Mouse (Mus musculus): ENCODE results near the gene Adad1. TPM values are rescaled to one million over a fixed set of nuclear protein-coding genes. Genes with fewer than 3 reads are reported as not detected.

Adad1 gene
- polyA plus RNA-seq (2015; fragmentation: Nextera tagmentation; extraction: Ambion mirVana), result 0.20 and 0.71 TPM in 2 replicates

GRCm38 (mm10) chr3:37063406-37063805 lies at the start of gene Adad1:
Adad1 (plus strand) TSS chr3:37063527.
- 48% methylated on average over 39 of the region's 39 CpGs for WGBS
- no peak for ATAC-seq (ENCODE audit: insufficient read depth, low FRiP score)

GRCm38 (mm10) chr3:37037979-37038378 lies 25.3 kb upstream of the Adad1 start:
- H3K4me1 ChIP-seq (ENCODE audit: control insufficient read depth, insufficient read depth, low read length), result no peaks in the 10 kb centered on the region
- H3K36me3 ChIP-seq (ENCODE audit: control insufficient read depth, insufficient read depth, low read length), result peaks cover 4% of the 10 kb centered on the region; the same call in 1 of the 2 replicates
- H3K4me2 ChIP-seq (ENCODE audit: low read depth, low read length), result no peak overlapping the region
- H3K4me3 ChIP-seq (replicated peaks; ENCODE audit: low read length), result no peak overlapping the region
- no peaks in the 10 kb centered on the region for H3K27me3 ChIP-seq (ENCODE audit: control insufficient read depth, insufficient read depth, low read length)
- WGBS, result 84% methylated on average over 2 of the region's 2 CpGs
- H3K9ac ChIP-seq (ENCODE audit: low read length), result no peak overlapping the region
- ATAC-seq (ENCODE audit: insufficient read depth, low FRiP score), result no peak
- H3K27ac ChIP-seq (ENCODE audit: low read length), result no peak overlapping the region
- no peaks in the 10 kb centered on the region for H3K9me3 ChIP-seq (replicated peaks; ENCODE audit: control insufficient read depth, low read length)

More at GRCm38 (mm10) chr3:37063406-37063805, at the start of gene Adad1:
- Histone ChIP-seq H3K4me2 (ENCODE audit: low read depth, low read length) (peak within 1 kb of the TSS; percentile 47), H3K9ac (ENCODE audit: low read length) (0 out of 2 replicates have a peak within 1 kb of the TSS, but pooled peaks have one; percentile 26), H3K27me3 (ENCODE audit: control insufficient read depth, insufficient read depth, low read length) (no peaks in the 10 kb centered on the region), H3K4me3 (replicated peaks; ENCODE audit: low read length) (peak within 1 kb of the TSS; percentile 30), H3K4me1 (ENCODE audit: control insufficient read depth, insufficient read depth, low read length) (no peaks in the 10 kb centered on the region), H3K9me3 (replicated peaks; ENCODE audit: control insufficient read depth, low read length) (0 out of 2 replicates have a peak, but pooled peaks cover 2% of the 10 kb centered on the region), H3K36me3 (ENCODE audit: control insufficient read depth, insufficient read depth, low read length) (no peaks in the 10 kb centered on the region), H3K27ac (ENCODE audit: low read length) (no peak within 1 kb of the TSS)

- Histone ChIP-seq H3K4me1 (ENCODE audit: control insufficient read depth, insufficient read depth, low read length) (no peaks in the 10 kb centered on the region), H3K36me3 (ENCODE audit: control insufficient read depth, insufficient read depth, low read length) (peaks cover 8% of the 10 kb centered on the region; the same call in 1 of the 2 replicates), H3K27ac (ENCODE audit: low read length) (no peak overlapping the region), H3K9ac (ENCODE audit: low read length) (no peak overlapping the region), H3K27me3 (ENCODE audit: control insufficient read depth, insufficient read depth, low read length) (no peaks in the 10 kb centered on the region), H3K9me3 (replicated peaks; ENCODE audit: control insufficient read depth, low read length) (no peaks in the 10 kb centered on the region), H3K4me3 (replicated peaks; ENCODE audit: low read length) (no peak overlapping the region), H3K4me2 (ENCODE audit: low read depth, low read length) (no peak overlapping the region)
- no peak for ATAC-seq (ENCODE audit: insufficient read depth, low FRiP score)
Observed at GRCm38 (mm10) chr3:37039811-37040210, 23.5 kb upstream of the Adad1 start.

GRCm38 (mm10) chr3:37051491-37051890 lies 11.8 kb upstream of the Adad1 start:
- no peak overlapping the region for H3K4me2 ChIP-seq (ENCODE audit: low read depth, low read length)
- no peaks in the 10 kb centered on the region for H3K4me1 ChIP-seq (ENCODE audit: control insufficient read depth, insufficient read depth, low read length)
- no peak for ATAC-seq (ENCODE audit: insufficient read depth, low FRiP score)
- no peaks in the 10 kb centered on the region for H3K9me3 ChIP-seq (replicated peaks; ENCODE audit: control insufficient read depth, low read length)
- no peak overlapping the region for H3K27ac ChIP-seq (ENCODE audit: low read length)
- H3K9ac ChIP-seq (ENCODE audit: low read length), result no peak overlapping the region
- H3K36me3 ChIP-seq (ENCODE audit: control insufficient read depth, insufficient read depth, low read length), result peaks cover 13% of the 10 kb centered on the region
- no peaks in the 10 kb centered on the region for H3K27me3 ChIP-seq (ENCODE audit: control insufficient read depth, insufficient read depth, low read length)
- no peak overlapping the region for H3K4me3 ChIP-seq (replicated peaks; ENCODE audit: low read length)
- 87% methylated on average over 1 of the region's 1 CpGs for WGBS

DNA sequence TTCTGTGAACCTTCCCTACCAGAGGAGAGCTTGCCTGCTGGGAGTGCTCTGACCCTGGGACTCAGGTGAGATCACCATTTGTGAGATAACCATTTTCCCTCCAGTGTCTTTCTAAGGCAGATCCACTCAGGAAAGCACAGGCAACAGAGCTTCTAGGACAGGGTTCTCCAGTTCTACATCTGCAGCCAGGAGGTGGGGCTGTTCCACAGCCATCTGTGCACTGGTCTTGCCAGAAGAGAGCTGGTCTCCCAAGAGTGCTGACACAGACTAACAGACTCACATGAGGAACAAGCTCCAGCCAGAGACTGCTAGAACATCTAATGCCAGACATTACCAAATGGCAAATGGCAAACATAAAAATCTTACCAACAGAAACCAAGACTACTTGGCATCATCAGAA lies 9.9 kb downstream of the Adad1 start:
- Histone ChIP-seq H3K4me3 (replicated peaks; ENCODE audit: low read length) (no peak overlapping the region), H3K36me3 (ENCODE audit: control insufficient read depth, insufficient read depth, low read length) (no peaks in the 10 kb centered on the region), H3K4me1 (ENCODE audit: control insufficient read depth, insufficient read depth, low read length) (no peaks in the 10 kb centered on the region), H3K27ac (ENCODE audit: low read length) (no peak overlapping the region), H3K9ac (ENCODE audit: low read length) (no peak overlapping the region), H3K27me3 (ENCODE audit: control insufficient read depth, insufficient read depth, low read length) (no peaks in the 10 kb centered on the region), H3K4me2 (ENCODE audit: low read depth, low read length) (no peak overlapping the region), H3K9me3 (replicated peaks; ENCODE audit: control insufficient read depth, low read length) (peaks cover 4% of the 10 kb centered on the region; the same call in 1 of the 2 replicates)
- no peak for ATAC-seq (ENCODE audit: insufficient read depth, low FRiP score)

- Histone ChIP-seq H3K4me1 (ENCODE audit: control insufficient read depth, insufficient read depth, low read length) (no peaks in the 10 kb centered on the region), H3K4me2 (ENCODE audit: low read depth, low read length) (no peak overlapping the region), H3K9me3 (replicated peaks; ENCODE audit: control insufficient read depth, low read length) (no peaks in the 10 kb centered on the region), H3K27me3 (ENCODE audit: control insufficient read depth, insufficient read depth, low read length) (no peaks in the 10 kb centered on the region), H3K36me3 (ENCODE audit: control insufficient read depth, insufficient read depth, low read length) (no peaks in the 10 kb centered on the region), H3K27ac (ENCODE audit: low read length) (no peak overlapping the region), H3K4me3 (replicated peaks; ENCODE audit: low read length) (no peak overlapping the region), H3K9ac (ENCODE audit: low read length) (no peak overlapping the region)
- ATAC-seq (ENCODE audit: insufficient read depth, low FRiP score), result no peak
- 52% methylated on average over 4 of the region's 4 CpGs for WGBS
Observed at GRCm38 (mm10) chr3:37084860-37085259, 21.5 kb downstream of the Adad1 start.

DNA sequence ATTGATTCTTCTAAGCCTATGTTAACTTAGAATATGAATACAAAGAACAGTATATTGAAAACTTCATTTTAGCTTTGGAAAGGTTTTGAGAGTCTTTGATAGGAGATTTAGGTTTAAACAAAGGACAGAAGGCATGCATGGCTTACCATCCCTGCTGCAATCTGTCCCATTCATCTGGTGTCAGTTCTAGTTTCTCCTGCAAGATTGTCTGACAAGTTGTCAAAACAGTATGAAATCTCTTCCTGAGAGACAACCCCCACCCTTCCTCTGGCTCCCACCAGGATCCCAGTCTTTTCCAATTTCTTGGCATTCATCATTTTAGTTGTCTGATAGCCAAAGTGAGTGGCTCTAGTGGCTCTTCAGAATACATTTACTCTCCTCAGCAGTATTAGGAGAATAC lies 27.4 kb downstream of the Adad1 start:
- no peak overlapping the region for H3K9ac ChIP-seq (ENCODE audit: low read length)
- no peak overlapping the region for H3K4me2 ChIP-seq (ENCODE audit: low read depth, low read length)
- no peaks in the 10 kb centered on the region for H3K27me3 ChIP-seq (ENCODE audit: control insufficient read depth, insufficient read depth, low read length)
- no peaks in the 10 kb centered on the region for H3K9me3 ChIP-seq (replicated peaks; ENCODE audit: control insufficient read depth, low read length)
- ATAC-seq (ENCODE audit: insufficient read depth, low FRiP score), result no peak
- no peak overlapping the region for H3K27ac ChIP-seq (ENCODE audit: low read length)
- H3K4me3 ChIP-seq (replicated peaks; ENCODE audit: low read length), result no peak overlapping the region
- H3K4me1 ChIP-seq (ENCODE audit: control insufficient read depth, insufficient read depth, low read length), result no peaks in the 10 kb centered on the region
- H3K36me3 ChIP-seq (ENCODE audit: control insufficient read depth, insufficient read depth, low read length), result no peaks in the 10 kb centered on the region

DNA sequence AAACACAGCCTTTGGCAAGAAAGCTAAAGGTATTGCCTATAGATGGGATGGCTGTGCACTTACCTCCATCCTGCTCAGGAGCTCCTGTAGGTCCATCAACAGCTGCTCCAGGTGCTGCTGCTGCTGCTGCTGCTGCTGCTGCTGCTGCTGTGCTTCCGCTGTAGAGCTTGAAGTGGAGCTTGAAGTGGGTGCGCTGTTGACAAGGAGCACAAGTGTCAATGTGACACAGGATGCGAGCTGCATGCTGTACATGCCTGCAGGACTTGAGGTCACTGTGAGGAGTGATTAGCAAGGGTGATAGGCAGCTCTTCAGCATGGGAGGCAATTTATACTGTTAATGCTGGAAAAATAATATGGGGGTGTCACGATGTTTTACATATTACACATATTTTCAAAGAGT lies 62.3 kb downstream of the Adad1 start, which contains the start of gene Il2:
TSS of gene Il2 (minus strand) at position 305 of the 400 bp plus-strand sequence.
- Histone ChIP-seq H3K4me3 (replicated peaks; ENCODE audit: low read length) (no peak within 1 kb of the TSS), H3K36me3 (ENCODE audit: control insufficient read depth, insufficient read depth, low read length) (no peaks in the 10 kb centered on the region), H3K27ac (ENCODE audit: low read length) (no peak within 1 kb of the TSS), H3K4me2 (ENCODE audit: low read depth, low read length) (no peak within 1 kb of the TSS), H3K27me3 (ENCODE audit: control insufficient read depth, insufficient read depth, low read length) (no peaks in the 10 kb centered on the region), H3K9ac (ENCODE audit: low read length) (no peak within 1 kb of the TSS), H3K9me3 (replicated peaks; ENCODE audit: control insufficient read depth, low read length) (no peaks in the 10 kb centered on the region), H3K4me1 (ENCODE audit: control insufficient read depth, insufficient read depth, low read length) (no peaks in the 10 kb centered on the region)
- no peak for ATAC-seq (ENCODE audit: insufficient read depth, low FRiP score)
- 80% methylated on average over 4 of the region's 4 CpGs for WGBS

GRCm38 (mm10) chr3:37126162-37126561 lies 62.8 kb downstream of the Adad1 start:
- H3K4me2 ChIP-seq (ENCODE audit: low read depth, low read length), result no peak overlapping the region
- no peak overlapping the region for H3K9ac ChIP-seq (ENCODE audit: low read length)
- H3K9me3 ChIP-seq (replicated peaks; ENCODE audit: control insufficient read depth, low read length), result no peaks in the 10 kb centered on the region
- no peaks in the 10 kb centered on the region for H3K4me1 ChIP-seq (ENCODE audit: control insufficient read depth, insufficient read depth, low read length)
- WGBS, result 56% methylated on average over 4 of the region's 4 CpGs
- no peak overlapping the region for H3K4me3 ChIP-seq (replicated peaks; ENCODE audit: low read length)
- H3K36me3 ChIP-seq (ENCODE audit: control insufficient read depth, insufficient read depth, low read length), result no peaks in the 10 kb centered on the region
- no peak for ATAC-seq (ENCODE audit: insufficient read depth, low FRiP score)
- no peak overlapping the region for H3K27ac ChIP-seq (ENCODE audit: low read length)
- no peaks in the 10 kb centered on the region for H3K27me3 ChIP-seq (ENCODE audit: control insufficient read depth, insufficient read depth, low read length)

DNA sequence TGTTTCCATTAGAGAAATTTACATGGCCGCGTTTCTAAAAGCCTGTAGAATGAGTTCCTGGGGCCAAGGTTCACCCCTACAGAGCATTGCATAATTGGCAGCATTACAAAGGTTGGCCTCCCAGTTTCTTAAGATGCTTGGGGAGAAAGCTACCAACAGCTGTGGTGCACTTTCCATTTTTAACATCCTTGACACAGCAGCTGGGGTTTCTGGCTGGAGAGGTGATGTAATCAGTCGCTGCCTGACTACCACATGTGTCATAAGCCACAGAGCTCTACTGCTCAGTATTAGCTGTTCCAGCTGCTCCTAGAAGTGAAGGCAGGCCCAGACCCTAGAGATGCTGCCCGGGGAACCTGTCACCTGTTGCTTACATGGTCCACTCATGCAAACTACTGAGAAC lies 64.9 kb downstream of the Adad1 start:
- Histone ChIP-seq H3K4me1 (ENCODE audit: control insufficient read depth, insufficient read depth, low read length) (no peaks in the 10 kb centered on the region), H3K36me3 (ENCODE audit: control insufficient read depth, insufficient read depth, low read length) (no peaks in the 10 kb centered on the region), H3K9ac (ENCODE audit: low read length) (no peak overlapping the region), H3K4me2 (ENCODE audit: low read depth, low read length) (no peak overlapping the region), H3K27ac (ENCODE audit: low read length) (no peak overlapping the region), H3K4me3 (replicated peaks; ENCODE audit: low read length) (no peak overlapping the region), H3K27me3 (ENCODE audit: control insufficient read depth, insufficient read depth, low read length) (no peaks in the 10 kb centered on the region), H3K9me3 (replicated peaks; ENCODE audit: control insufficient read depth, low read length) (no peaks in the 10 kb centered on the region)
- 32% methylated on average over 4 of the region's 4 CpGs for whole genome bisulfite sequencing
- ATAC-seq (ENCODE audit: insufficient read depth, low FRiP score), result peak; percentile 88
